Mouse (Mus musculus) cerebellum, adult 11 months (tissue): ENCODE data around the gene Kcnip2.
"Not testable (repeated sequence)": the region's sequence is repeated elsewhere in the genome, so short reads cannot be mapped to it uniquely, and the experiment has no call there.

Source experiments
- DNase-seq: peaks from one replicate; pipeline ENCODE4 v3.0.0; 2022

The Kcnip2 gene

GRCm38 (mm10) chr19:45811028-45811674 is 4.7 kb downstream of the Kcnip2 start:
- no peak for DNase-seq

GRCm38 (mm10) chr19:45807732-45808131 is 8.1 kb downstream of the Kcnip2 start:
- no peak for DNase-seq

- DNase-seq, result not testable (repeated sequence)
Measured at GRCm38 (mm10) chr19:45805817-45806216, 10.0 kb downstream of the Kcnip2 start.

- DNase-seq, result no peak
Measured at GRCm38 (mm10) chr19:45804593-45805368, 11.1 kb downstream of the Kcnip2 start.

- no peak for DNase-seq
Measured at GRCm38 (mm10) chr19:45803408-45803807, 12.5 kb downstream of the Kcnip2 start.

- DNase-seq, result no peak
Measured at GRCm38 (mm10) chr19:45802702-45803101, 13.2 kb downstream of the Kcnip2 start.

GRCm38 (mm10) chr19:45796879-45797278 is 19.0 kb downstream of the Kcnip2 start:
- no peak for DNase-seq

GRCm38 (mm10) chr19:45796061-45796556 is 19.8 kb downstream of the Kcnip2 start:
- no peak for DNase-seq

- no peak for DNase-seq
Measured at GRCm38 (mm10) chr19:45795406-45795944, 20.4 kb downstream of the Kcnip2 start.

GRCm38 (mm10) chr19:45794718-45795117 is 21.1 kb downstream of the Kcnip2 start:
- no peak for DNase-seq

GRCm38 (mm10) chr19:45792404-45792803 is 23.5 kb downstream of the Kcnip2 start:
- DNase-seq, result no peak

- DNase-seq, result no peak
Measured at GRCm38 (mm10) chr19:45789888-45790874, 25.7 kb downstream of the Kcnip2 start.

GRCm38 (mm10) chr19:45789365-45789764 is 26.5 kb downstream of the Kcnip2 start:
- DNase-seq, result no peak

- DNase-seq, result no peak
Measured at GRCm38 (mm10) chr19:45788337-45788736, 27.5 kb downstream of the Kcnip2 start.

- no peak for DNase-seq
Measured at GRCm38 (mm10) chr19:45787450-45787849, 28.4 kb downstream of the Kcnip2 start.

- no peak for DNase-seq
Measured at GRCm38 (mm10) chr19:45785470-45785869, 30.4 kb downstream of the Kcnip2 start.

- DNase-seq, result no peak
Measured at GRCm38 (mm10) chr19:45783933-45784576, 31.8 kb downstream of the Kcnip2 start.

GRCm38 (mm10) chr19:45783181-45783932 is 32.5 kb downstream of the Kcnip2 start, which contains the start of gene Mgea5:
TSS of gene Mgea5 (minus strand) at chr19:45783837.
- peak; percentile 99 for DNase-seq

GRCm38 (mm10) chr19:45782315-45783001 is 33.4 kb downstream of the Kcnip2 start:
- peak; percentile 64 for DNase-seq

GRCm38 (mm10) chr19:45781676-45782075 is 34.2 kb downstream of the Kcnip2 start:
- no peak for DNase-seq
